Mouse (Mus musculus): Measurements from ENCODE around the gene Klc3.

Gene Klc3

DNA sequence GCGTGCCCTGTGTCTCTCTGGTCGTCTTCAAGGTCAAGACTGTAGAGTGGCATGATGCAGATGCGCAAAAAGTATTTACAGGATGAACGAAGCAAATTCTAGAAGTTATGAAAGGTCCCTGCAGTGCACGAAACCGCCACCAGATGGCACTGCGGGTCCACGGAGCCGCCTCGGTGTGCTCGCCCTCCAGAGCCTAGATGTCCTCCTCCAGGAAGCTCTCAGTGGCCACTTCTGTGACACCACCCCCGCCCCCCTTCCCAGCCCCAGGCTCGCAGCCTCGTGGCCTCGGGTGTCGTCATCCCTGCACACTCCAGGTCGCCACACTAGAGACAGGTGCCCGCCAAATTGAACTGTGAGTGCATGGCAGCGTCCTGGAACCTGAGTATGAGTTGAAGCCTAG is 1.5 kb upstream of the Klc3 start:
- DNase-seq: peak; percentile 90

DNA sequence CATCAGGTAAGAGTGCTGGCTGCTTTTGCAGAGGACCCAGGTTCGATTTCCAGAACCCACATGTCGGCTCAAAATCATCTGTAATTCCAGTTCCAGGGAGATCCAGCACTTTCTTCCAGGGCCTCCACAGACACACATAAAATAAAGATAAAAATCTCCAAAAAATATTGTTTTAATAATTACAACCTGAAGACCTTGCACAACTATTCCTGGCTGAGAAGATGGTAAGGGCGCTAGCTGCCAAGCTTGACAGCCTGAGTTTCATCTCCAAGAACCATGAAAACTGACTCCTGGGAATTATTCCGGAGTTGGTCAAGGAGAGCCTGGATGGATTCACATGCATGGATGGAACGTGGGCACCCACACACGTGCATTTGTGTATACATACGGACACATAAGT is 572 bp upstream of the Klc3 start, which contains the start of gene Ckm:
TSS of gene Ckm (plus strand) at position 301 of the 400 bp plus-strand sequence.
- no peak for DNase-seq

DNA sequence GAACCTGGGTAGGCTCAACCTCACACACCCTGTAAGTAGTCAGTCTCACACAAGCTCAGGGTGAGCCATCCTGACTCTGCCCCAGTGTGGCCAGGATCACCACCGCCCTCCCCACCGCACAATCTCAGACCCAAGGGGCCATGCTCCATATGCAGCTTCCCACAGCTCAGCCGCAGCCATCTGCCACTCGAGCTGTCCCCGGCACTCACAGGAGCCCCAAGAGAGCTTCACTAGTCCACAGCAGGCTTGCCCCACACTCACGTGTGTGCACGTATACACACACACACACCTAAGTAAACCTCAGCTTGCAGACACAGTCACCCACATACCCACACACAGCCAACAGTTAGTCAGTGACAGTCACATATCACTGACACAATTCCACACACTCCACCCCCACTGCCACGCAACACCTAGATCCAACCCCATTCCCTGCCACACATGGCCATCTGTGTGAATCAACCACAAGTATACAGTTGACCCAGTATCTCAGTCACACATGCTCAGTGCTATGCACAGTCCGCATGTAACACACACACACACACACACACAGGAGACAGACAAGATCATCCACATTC is 1.3 kb downstream of the Klc3 start:
- no peak for DNase-seq

DNA sequence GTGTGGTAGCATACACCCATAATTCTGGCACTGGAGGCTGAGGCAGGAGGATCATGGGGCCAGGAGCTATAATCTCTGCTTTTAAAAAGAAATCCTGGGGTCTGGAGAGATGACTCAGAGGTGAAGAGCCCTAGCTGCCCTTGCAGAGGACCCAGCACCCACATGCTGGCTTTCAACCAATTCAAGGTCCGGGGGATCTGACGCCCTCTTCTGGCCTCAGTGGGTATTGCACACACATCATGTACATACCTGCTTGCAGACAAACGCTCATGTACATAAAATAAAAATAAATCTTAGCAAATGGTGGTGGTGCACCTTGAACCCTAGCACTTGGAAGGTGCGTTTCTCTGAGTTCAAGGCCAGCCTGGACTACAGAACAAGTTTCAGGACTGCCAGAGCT is 3.0 kb downstream of the Klc3 start:
- DNase-seq: no peak

DNA sequence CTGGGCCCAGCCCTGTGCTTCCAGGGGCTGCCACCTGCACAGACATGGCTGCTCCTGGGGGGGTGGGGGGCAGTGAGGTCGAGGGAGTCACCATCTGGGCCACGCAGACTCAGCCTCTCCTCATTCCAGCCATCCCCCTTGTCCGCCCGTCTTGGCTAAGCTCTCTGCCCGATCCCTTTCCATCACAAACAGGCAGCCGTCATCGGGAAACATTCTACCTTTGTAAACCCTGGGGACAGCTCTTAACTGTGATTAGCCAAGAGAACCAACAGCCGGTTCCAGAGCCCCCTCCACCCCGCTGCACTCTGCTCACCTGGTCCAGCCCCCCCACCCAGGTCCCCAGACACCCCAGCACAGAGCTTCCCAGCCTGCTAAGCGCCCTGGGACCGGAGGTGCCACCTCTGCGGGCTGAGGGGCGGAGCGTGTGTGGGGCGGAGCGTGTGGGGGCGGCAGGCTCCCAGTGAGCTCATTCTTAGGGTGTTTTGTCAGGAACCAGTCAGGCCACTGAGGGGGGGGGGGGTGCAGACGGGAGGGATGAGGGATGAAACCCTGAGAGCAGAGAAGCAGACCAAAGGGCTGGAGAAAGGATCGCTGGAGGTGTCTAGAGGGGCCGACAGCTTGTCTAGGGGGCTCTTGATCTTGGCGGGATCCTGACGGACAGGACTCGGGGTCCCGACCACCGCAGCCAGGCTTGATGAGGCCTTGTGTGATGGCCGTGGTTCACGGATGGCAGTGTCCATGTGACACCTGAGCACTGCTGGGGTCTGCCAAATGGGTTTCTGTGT is 4.2 kb downstream of the Klc3 start:
- peak; percentile 72 for DNase-seq

DNA sequence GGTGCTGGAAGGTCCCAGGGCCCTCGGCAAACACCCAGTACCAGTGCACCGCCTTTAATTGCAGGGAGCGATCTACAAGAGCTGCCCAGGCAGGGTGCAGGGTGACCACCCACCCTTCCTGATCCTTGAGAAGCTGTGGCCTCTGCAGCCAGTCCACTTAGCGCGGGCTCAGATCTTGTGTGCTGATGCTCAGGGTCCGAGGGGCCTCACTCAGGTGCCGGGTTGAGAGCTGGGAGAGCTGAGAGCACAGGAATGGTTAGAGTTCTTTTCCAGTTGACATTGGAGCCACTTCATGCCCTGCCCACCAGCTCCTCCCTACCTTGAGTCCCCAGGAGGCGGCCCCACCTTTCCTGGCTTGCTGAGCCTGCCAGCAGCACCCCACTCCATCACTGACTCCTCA is 9.4 kb downstream of the Klc3 start:
- DNase-seq: no peak

DNA sequence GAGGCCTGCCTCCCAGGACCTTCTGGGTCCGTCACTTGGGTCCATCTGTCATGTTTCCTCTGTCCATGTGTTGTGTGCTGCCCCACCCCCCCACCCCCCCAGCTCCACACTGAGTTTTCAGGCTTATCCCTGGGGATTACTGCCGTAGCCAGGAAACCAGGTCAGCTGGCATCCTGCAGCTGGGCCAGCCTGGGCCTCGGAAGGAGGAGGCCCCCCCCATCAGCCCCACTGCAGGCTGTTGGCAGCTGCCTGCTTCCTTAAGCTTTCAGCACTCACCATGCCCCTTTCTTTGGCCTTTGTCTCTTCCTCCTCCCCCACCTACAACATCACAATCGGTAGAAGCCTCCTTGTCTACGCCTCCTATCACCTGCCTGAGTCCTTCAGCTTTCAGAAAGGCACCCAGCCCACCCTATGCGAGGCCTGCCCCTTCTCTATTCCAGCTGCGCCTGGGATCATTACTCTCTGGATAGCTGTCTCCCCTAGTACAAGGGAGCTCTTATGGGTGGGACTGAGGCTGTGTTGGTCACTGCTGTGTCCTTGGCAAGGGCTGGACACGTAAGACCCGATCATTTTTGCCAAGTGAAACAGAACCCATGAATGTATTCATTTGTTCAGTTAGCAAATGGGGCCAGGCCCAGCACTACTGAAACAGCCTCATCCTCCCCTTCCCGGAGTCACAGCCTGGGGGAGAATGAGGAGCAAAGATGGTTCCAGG is 15.0 kb downstream of the Klc3 start:
- DNase-seq: no peak

DNA sequence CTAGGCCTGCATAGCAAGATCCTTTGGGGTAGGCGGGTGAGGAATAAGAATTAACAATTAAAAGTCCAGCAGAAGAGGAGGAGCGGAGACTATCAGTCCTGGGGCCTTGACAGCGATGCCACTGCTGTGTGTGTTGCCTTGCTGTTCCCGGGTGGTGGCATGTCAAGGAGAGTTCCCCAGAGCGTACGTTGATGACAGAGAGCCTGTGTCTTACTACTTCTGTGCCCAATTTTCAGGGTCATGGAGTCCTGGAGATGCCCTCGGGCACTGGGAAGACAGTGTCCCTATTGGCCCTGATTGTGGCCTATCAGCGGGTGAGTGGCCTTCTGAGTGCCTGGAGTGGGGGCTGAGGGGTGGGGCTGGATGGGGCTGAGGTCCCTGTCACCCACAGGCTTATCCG is 20.2 kb downstream of the Klc3 start:
- DNase-seq: no peak

DNA sequence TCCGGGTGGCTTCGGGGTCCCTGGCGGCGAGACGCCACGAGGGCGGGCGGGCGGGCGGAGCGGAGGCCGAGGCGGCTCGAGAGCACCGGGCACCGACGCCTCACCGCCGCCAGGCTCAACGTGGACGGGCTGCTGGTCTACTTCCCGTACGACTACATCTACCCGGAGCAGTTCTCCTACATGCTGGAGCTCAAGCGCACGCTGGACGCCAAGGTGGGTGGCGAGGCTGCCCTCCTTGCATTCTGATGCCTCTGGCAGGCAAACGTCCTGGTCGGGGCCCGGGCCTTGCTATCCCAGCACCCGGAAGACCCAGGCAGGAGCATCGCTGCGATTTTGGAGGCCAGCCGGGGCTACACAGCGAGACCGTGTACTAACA is 21.8 kb downstream of the Klc3 start:
- DNase-seq: no peak

DNA sequence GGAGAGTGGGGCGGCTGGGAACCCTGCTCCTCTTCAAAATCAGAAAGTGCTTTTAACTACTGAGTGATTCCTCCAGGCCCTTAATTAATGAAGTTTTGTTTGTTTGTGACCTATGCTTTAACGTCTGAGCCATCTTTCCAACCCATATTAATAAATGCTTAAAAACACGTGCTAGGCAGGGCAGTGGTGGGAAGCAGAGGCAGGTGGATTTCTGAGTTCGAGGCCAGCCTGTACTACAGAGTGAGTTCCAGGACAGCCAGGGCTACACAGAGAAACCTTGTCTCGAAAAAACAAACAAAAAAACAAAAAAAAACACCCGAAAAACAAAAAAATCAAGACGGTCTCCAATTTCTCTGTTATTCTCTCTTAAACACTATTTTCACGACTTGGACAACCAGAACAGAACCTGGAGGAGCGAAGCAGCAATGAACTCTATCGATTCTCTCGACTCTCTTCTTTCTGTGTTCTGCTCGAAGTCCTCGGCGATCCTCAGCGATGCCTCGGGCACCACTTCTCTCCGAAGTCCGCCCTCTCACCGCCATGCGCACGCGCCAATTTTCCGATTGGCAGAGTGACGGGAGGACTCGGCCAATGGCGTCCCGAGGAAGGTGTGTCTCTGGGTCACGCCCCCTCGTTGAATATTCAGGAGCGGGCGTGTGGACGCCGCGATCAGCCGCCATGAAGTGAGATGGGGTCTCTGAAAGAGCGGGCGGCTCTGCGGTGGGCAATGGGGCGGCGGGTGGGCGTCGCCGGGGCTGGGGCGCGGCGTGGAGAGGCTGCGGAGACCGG is 22.3 kb downstream of the Klc3 start, which contains the start of gene Ercc2:
TSS of gene Ercc2 (plus strand) at position 634 of the 789 bp plus-strand sequence.
- DNase-seq: peak; percentile 99

DNA sequence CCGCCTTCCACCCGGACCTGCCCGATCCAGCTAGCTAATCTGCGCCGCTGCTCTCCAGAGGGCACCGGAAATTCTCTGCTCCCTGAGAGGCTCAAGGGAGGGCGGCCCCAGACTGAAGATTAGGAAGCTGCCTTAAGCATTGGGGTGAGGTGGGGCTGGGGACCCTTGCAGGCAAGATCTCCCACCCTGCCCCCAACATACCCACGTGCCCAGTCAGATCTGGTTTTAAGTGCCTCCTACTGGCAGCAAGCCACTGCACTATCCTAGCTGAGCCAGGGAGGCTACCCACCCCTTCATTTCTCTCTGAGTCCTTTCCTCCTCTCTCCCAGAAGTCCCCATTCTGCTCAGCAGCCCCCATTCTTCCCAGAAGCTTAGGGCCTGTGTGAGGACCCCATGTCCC is 25.9 kb downstream of the Klc3 start:
- DNase-seq: no peak

DNA sequence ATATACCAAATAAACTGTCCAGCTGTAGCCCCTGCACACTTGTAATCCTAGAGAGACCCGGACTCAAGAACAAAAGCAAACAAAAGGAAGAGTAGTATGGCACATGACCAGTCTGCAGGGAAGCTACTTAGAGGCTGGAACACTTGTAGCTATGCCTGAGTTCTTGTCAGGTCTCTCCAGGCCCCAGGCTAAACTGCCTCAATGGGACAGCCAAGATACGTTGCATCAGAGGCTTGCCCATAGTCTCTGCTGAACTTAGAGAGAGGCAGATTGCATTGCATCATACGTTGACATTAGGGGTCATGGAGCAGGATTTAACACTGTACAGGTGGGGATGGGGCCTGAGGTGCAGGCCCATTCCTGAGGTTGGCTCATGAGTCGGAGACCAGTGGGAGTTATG is 27.9 kb downstream of the Klc3 start:
- no peak for DNase-seq

DNA sequence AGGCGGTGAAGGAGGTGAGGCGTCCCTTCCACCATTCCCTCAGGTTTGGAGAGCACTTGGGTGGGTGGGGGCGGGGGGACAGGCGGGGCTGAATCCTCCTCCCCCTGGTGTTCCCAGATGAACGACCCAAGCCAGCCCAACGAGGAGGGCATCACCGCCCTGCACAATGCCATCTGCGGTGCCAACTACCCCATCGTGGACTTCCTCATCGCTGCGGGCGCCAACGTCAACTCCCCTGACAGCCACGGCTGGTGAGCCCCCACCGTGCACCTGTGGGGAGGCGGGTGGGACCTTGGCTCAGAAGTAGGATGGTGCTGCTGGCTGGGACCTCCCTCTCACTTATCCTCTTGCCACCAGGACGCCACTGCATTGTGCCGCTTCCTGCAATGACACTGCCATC is 28.5 kb downstream of the Klc3 start:
- DNase-seq: no peak

DNA sequence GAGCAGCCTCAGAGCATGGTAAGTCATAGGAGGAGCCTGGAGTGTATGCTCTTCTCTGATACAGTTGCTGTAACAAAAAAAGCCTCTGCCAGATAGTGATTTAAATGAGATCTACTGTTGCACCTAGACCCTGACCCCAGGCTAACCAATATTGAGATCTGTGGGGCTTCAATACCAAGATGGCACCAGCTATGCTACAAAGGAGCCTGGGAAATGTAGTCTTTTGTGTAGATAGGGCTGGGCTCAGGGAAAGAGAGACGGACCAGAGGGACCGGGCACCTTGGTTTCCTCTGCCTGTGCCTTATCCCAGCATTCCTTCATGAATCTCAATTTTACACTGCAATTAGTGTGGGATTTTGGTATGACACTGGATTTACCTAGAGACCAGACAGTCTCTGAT is 30.5 kb downstream of the Klc3 start:
- no peak for DNase-seq

DNA sequence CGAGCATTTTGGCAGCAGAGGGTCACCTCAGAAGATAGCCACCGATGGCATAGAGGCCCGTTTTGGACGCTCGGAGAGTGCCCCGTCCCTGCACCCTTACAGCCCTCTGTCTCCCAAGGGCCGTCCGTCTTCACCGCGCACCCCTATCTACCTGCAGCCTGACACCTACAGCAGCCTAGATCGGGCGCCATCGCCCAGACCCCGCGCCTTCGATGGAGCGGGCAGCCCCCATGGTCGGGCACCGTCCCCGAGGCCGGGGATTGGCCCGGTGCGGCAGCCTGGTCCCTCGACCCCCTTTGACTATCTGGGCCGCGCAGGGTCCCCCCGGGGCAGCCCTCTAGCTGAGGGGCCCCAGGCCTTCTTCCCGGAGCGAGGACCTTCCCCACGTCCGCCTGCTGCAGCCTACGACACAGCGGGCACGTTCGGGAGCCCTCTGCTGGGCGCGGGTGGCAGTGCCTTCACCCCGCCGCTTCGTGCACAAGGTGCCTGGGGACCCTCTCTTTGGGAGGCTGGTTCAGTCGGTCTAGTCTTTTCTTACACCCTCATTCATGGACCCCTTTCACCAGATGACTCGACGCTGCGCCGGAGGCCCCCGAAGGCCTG is 34.0 kb downstream of the Klc3 start:
- DNase-seq: peak; percentile 78

DNA sequence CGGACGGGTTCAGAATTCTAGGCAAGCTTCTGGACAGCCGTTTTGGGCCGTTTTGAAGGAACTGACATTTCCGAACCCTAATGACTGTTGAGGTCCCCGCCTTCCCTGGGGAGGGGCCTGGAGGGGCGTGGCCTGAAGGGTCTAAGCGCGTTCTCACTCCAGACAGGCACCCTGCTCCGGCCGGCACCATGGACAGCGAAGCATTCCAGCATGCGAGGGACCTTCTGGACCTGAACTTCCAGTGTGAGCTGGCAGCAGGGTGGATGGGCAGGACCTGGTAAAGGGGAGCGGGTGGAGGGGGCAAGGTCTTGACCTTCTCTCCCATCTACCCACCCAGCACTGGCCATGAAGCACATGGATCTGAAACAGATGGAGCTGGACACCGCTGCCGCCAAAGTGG is 35.5 kb downstream of the Klc3 start:
- peak; percentile 88 for DNase-seq

DNA sequence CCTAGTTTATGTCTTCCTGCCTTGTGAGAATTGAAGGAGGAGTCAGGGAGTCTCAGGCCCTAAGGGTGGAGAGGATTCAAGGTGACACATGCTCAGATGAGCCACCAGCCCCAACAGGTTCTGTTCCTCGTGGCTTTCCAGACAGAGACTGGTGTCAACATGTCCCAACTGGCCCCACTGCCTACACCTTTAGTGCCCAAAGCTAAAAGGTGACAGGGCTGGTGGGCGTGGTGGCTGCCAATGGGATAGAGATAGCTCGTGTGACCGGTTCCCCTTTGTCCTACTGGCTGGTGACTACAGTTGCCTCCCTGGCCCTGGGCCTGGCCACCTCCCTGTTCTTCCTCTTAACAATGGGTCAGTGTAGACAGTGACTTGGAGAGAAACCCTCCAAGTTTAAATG is 38.5 kb downstream of the Klc3 start:
- no peak for DNase-seq

DNA sequence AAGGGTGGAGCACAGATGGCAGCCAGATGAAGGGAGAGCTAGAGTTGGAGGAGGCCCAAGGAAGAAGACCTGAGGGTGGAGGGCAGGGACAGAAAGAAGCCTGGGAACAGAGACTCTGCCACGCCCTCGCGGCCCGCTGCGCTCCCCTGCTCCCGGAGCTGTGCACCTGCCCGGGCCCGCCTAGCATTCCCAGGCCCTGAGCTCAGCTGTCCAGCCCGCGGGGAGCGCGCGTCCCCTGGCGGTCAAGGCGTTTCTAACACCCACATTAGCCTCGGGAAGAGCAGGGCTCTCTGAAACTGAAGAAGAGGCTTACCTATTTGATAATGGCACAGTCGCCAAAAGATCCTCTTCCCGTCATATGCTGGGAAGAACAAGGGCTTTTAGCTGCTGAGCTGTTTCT is 40.0 kb downstream of the Klc3 start:
- peak; percentile 88 for DNase-seq

DNA sequence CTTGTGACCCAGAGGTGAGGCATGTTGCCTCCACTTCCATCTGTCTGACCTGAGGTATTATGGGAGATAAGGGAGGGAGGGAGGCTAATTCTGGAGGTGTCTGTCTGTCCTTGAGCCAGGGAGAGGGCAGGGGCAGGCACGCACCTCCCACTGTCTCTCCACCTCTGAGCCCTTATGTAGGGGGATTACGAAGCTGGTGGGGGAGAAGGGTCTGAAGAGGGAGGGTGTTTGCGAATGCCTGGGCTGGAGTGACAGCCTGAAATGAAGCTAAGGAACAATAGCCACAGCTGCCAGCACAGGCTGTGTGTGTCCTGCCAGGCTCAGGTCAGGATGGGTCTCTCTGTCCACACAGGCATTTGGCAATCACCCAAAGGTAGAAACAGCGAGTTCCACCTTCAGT is 41.6 kb downstream of the Klc3 start:
- no peak for DNase-seq

DNA sequence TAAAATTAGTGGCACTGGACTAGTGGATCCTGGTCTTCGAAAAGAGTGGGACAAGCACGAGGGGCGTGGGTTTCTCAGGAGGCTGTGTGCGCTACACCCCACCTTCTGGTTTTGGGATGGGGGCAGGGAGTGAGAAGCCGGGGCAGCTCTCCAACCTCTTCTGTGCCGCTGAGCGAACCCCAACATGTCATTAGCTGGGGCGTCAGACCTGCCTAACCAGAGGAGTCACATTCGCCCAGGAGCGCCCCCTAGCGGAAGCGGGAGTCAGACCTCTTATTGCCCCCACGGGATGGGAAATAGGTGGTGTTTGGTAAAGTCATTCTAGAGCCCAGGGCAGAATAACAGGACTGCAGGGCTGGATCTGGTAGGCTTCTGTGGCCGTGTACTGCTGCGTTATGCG is 42.2 kb downstream of the Klc3 start:
- DNase-seq: peak; percentile 84

DNA sequence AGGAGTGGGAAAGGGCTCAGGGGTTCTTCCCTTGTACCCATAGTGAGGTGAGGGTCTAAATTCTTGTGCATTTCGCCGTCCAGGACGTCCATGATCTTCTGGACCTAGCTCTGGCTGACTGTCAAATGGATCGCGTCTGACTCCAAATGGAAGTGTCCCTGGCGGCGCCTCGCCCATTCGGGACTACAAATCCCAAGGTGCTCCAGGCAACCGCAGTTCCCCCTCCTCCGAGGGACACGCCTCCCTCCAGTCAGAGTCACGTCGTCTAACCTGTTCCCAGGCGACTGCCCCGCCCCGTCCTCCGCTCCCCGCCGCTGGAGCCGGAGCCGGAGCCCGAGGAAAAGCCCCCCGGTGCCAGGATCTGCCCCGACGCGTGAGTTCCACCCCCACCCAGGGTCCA is 43.0 kb downstream of the Klc3 start:
- peak; percentile 95 for DNase-seq

DNA sequence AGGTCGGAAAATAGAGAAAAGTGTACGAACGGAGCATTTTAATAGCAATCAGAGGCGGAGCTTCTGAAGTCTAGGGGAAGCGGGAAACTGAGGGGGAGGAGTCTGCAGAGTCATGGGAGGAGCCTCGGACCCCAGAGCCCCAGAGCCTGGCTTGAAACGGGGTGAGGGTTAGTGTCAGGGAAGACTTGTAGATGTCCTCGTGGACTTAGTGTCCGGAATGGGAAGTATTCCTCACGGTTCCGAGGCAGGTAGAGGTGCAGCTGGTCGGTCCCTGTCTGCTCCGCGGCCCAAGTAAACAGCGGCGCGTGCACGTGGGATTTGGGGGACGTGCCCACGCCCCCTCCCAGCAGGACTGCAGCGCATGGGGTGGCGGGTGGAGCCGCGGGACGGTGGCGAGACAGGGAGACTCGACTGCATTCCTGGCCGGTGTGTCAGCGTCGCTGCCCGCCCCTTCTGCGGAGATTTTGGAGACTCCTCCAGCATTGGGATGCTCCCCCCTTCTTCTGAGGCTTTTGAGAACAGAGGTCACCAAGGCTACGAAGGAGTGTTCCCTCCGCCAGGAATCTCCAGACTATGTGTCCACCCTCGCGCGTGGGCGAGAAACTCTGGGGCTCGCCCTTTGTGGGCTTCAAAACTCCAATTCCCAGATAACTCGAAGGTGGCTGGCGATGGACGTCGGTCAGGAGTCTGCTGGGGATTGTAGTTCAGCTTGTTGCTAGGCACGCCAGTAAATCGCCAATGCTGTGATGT is 43.8 kb downstream of the Klc3 start:
- peak; percentile 81 for DNase-seq

Data from kidney, postnatal 10 days (tissue).